Mouse (Mus musculus): ENCODE data around the gene Unc119b. TPM values are rescaled to one million over a fixed set of nuclear protein-coding genes. Genes with fewer than 3 reads are reported as not detected.
"Not testable (repeated sequence)": the region's sequence is repeated elsewhere in the genome, so short reads cannot be mapped to it uniquely, and the experiment has no call there.

The Unc119b gene
- polyA plus RNA-seq, 1 experiment: 24.8 TPM

GRCm38 (mm10) chr5:115076144-115076901, 58.5 kb downstream of the Unc119b start:
- H3K4me3 ChIP-seq (ENCODE audit: insufficient read depth, low read length): no peak overlapping the region
- TF ChIP-seq POLR2A (IDR thresholded peaks at IDR 0.05; ENCODE audit: extremely low read depth, insufficient read depth, low read length) (no peak), CTCF (IDR thresholded peaks at IDR 0.05; ENCODE audit: extremely low read depth, insufficient read depth, low read length) (peak; percentile 67)
- no peak overlapping the region for H3K27ac ChIP-seq (ENCODE audit: insufficient read depth, low read length)
- peaks cover 3% of the 10 kb centered on the region for H3K4me1 ChIP-seq (ENCODE audit: control insufficient read depth, insufficient read depth, low read length)

GRCm38 (mm10) chr5:115074749-115075148, 60.0 kb downstream of the Unc119b start:
- peaks cover 3% of the 10 kb centered on the region for H3K4me1 ChIP-seq (ENCODE audit: control insufficient read depth, insufficient read depth, low read length)
- H3K27ac ChIP-seq (ENCODE audit: insufficient read depth, low read length): no peak overlapping the region
- H3K4me3 ChIP-seq (ENCODE audit: insufficient read depth, low read length): no peak overlapping the region
- TF ChIP-seq CTCF (IDR thresholded peaks at IDR 0.05; ENCODE audit: extremely low read depth, insufficient read depth, low read length): no peak
- no peak for TF ChIP-seq POLR2A (IDR thresholded peaks at IDR 0.05; ENCODE audit: extremely low read depth, insufficient read depth, low read length)

GRCm38 (mm10) chr5:115073306-115073705, 61.5 kb downstream of the Unc119b start:
- not testable (repeated sequence) for H3K4me1 ChIP-seq (ENCODE audit: control insufficient read depth, insufficient read depth, low read length); H3K4me3 ChIP-seq (ENCODE audit: insufficient read depth, low read length); H3K27ac ChIP-seq (ENCODE audit: insufficient read depth, low read length)

Other genes with a start within 250 kb of the Unc119b start
- gene Oasl2, start 238.0 kb downstream of the Unc119b start, polyA plus RNA-seq (2012; rRNA removed): 7.5 and 8.6 TPM in 2 replicates
- 0.35 and 0.78 TPM in 2 replicates for gene Oasl1, start 211.7 kb downstream of the Unc119b start, polyA plus RNA-seq (2012; rRNA removed)
- 129 and 136 TPM in 2 replicates for gene 2210016L21Rik, start 192.8 kb downstream of the Unc119b start, polyA plus RNA-seq (2012; rRNA removed)
- not detected in 2 replicates for gene Hnf1a, start 163.9 kb downstream of the Unc119b start, polyA plus RNA-seq (2012; rRNA removed)
- gene Sppl3, start 123.8 kb downstream of the Unc119b start, polyA plus RNA-seq (2012; rRNA removed): 66.4 and 68.5 TPM in 2 replicates
- gene Gm10401, start 36.7 kb downstream of the Unc119b start, polyA plus RNA-seq (2012; rRNA removed): not detected in 2 replicates
- gene Acads, start 15.6 kb downstream of the Unc119b start, polyA plus RNA-seq (2012; rRNA removed): 12.7 and 12.8 TPM in 2 replicates
- gene Mlec, start 23.2 kb upstream of the Unc119b start, polyA plus RNA-seq (2012; rRNA removed): 74.6 and 78.6 TPM in 2 replicates
- gene Cabp1, start 59.4 kb upstream of the Unc119b start, polyA plus RNA-seq (2012; rRNA removed): 444 and 462 TPM in 2 replicates
- 193 and 195 TPM in 2 replicates for gene Pop5, start 100.9 kb upstream of the Unc119b start, polyA plus RNA-seq (2012; rRNA removed)
- gene Rnf10, start 137.9 kb upstream of the Unc119b start, polyA plus RNA-seq (2012; rRNA removed): 177 and 181 TPM in 2 replicates
- 31.3 and 31.8 TPM in 2 replicates for gene Coq5, start 144.7 kb upstream of the Unc119b start, polyA plus RNA-seq (2012; rRNA removed)
- gene Dynll1, start 166.0 kb upstream of the Unc119b start, polyA plus RNA-seq (2012; rRNA removed): 753 and 867 TPM in 2 replicates
- 53.5 and 61.0 TPM in 2 replicates for gene Srsf9, start 192.2 kb upstream of the Unc119b start, polyA plus RNA-seq (2012; rRNA removed)
- 28.8 and 31.1 TPM in 2 replicates for gene Gatc, start 206.2 kb upstream of the Unc119b start, polyA plus RNA-seq (2012; rRNA removed)
- gene Triap1, start 206.2 kb upstream of the Unc119b start, polyA plus RNA-seq (2012; rRNA removed): 26.3 and 27.8 TPM in 2 replicates
- 2,613 and 2,894 TPM in 2 replicates for gene Cox6a1, start 214.0 kb upstream of the Unc119b start, polyA plus RNA-seq (2012; rRNA removed)